Mouse (Mus musculus) limb, embryonic 15.5 days (tissue): ENCODE data around the gene Vsnl1. TPM values are rescaled to one million over a fixed set of nuclear protein-coding genes. Genes with fewer than 3 reads are reported as not detected.

Experiments
- ATAC-seq: fragments of 200-750 bp; cut with Nextera tagmentation; 2 replicates; pipeline ENCODE4 v1.8.0; 2017; ENCODE audit warnings: low read depth, moderate TSS enrichment; ENCODE audit not compliant: insufficient number of reproducible peaks, low FRiP score, low TSS enrichment
- H3K27ac ChIP-seq: fragments of 300-500 bp; sonication (generic); 2 replicates; pipeline ENCODE4 v1.5.1; 2015; ENCODE audit warnings: moderate library complexity, mild to moderate bottlenecking, inconsistent platforms
- H3K27me3 ChIP-seq: fragments of 300-500 bp; sonication (generic); 2 replicates; pipeline ENCODE4 v1.6.1; 2015; ENCODE audit warnings: inconsistent platforms
- H3K36me3 ChIP-seq: fragments of 300-500 bp; sonication (generic); 2 replicates; pipeline ENCODE4 v1.6.1; 2015; ENCODE audit warnings: inconsistent platforms
- H3K4me1 ChIP-seq: fragments of 300-500 bp; sonication (generic); 2 replicates; pipeline ENCODE4 v1.6.1; 2015; ENCODE audit warnings: inconsistent platforms
- H3K4me2 ChIP-seq: fragments of 300-500 bp; sonication (generic); 2 replicates; pipeline ENCODE4 v1.6.1; 2015; ENCODE audit warnings: mild to moderate bottlenecking, inconsistent platforms
- H3K4me3 ChIP-seq: fragments of 300-500 bp; sonication (generic); 2 replicates; pipeline ENCODE4 v1.5.1; 2015; ENCODE audit warnings: mild to moderate bottlenecking, inconsistent platforms
- H3K9ac ChIP-seq: fragments of 300-500 bp; sonication (generic); 2 replicates; pipeline ENCODE4 v1.6.1; 2015; ENCODE audit warnings: inconsistent platforms
- H3K9me3 ChIP-seq: fragments of 300-500 bp; sonication (generic); 2 replicates; pipeline ENCODE4 v1.6.1; 2016; ENCODE audit warnings: inconsistent platforms
- WGBS: fragments of 180-500 bp; shearing (Covaris S2); methylation state at CpG from one replicate; pipeline ENCODE4 v1.1.7; 2015; 5-methylcytosine and 5-hydroxymethylcytosine counted together
- polyA plus RNA-seq: library from polyadenylated mRNA; unstranded; fragments of >200 nt; fragmentation: Nextera tagmentation; extraction: Ambion mirVana; gene quantifications from 2 replicates; pipeline ENCODE4 v1.2.1, GENCODE M21; 2015

The Vsnl1 gene
- polyA plus RNA-seq, 1 experiment from 2014 or later = 1.3 TPM

DNA sequence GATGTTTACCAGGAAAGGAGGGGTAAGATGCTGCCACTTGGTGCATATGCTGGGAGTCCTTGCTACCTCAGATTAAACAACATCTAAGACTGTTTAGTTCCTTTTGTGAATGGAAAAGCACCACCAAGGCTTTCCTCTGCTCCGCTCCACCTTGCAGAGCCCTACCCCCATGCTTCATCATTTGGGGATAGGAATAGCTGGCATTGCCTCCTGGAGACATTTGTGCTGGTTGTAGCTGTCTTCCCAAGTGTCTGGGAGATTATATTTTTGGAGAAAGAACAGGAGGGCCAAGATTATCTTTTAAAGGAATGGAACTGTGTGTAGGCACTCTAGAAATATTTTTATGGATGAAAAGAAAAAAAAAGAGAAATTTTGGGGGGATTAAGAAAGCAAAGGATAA is 3.3 kb downstream of the Vsnl1 start:
- H3K4me2 ChIP-seq = no peak overlapping the region
- peaks cover 23% of the 10 kb centered on the region for H3K27me3 ChIP-seq
- H3K36me3 ChIP-seq = no peaks in the 10 kb centered on the region
- peaks cover 20% of the 10 kb centered on the region for H3K4me1 ChIP-seq
- no peak overlapping the region for H3K9ac ChIP-seq
- no peak overlapping the region for H3K27ac ChIP-seq
- H3K9me3 ChIP-seq = no peaks in the 10 kb centered on the region
- 83% methylated on average over 1 of the region's 1 CpGs for WGBS
- no peak for ATAC-seq
- H3K4me3 ChIP-seq = no peak overlapping the region

DNA sequence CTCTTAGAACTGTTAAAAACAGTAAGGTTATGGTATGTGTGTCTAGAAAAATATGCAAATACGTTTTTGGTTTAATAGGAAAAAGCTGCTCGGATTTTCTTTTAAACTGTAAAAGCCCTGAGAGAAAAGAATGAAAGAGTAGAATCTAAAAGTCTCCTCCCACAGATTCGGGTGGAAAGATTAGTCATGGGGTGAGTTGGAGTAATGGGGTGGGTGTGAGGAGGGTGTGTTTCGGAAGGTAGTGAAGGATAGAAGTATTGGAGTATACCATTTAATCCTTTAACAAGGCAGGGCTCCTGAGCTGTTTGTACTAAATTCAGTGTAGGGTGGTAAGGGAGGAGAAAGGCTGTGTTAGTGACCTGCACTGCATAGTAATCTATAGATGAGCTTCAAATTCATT is 9.0 kb downstream of the Vsnl1 start:
- no peak overlapping the region for H3K4me2 ChIP-seq
- H3K36me3 ChIP-seq = no peaks in the 10 kb centered on the region
- no peaks in the 10 kb centered on the region for H3K27me3 ChIP-seq
- ATAC-seq = no peak
- H3K27ac ChIP-seq = no peak overlapping the region
- H3K4me1 ChIP-seq = no peaks in the 10 kb centered on the region
- H3K4me3 ChIP-seq = no peak overlapping the region
- no peaks in the 10 kb centered on the region for H3K9me3 ChIP-seq
- H3K9ac ChIP-seq = no peak overlapping the region
- WGBS = 52% methylated on average over 4 of the region's 4 CpGs

DNA sequence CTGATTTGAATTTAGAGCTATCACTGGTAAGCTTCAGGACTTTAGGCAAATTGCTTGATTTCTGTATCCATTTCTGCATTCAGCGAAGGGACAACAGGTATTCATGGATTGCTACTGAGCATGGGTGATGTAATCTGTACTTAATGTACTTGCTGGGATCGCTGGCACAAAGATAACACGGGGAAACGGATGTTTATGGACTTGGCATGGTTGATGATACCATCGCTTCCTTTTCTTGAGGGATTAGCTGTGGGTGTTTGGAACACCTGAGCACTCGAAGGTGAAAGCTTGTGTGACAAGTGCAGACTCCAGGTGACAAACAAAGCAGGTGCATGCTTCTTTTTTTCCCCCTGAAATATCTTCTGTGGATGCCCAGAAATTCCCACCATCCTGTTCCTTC is 18.3 kb downstream of the Vsnl1 start:
- 76% methylated on average over 6 of the region's 6 CpGs for WGBS
- H3K27me3 ChIP-seq = no peaks in the 10 kb centered on the region
- no peaks in the 10 kb centered on the region for H3K36me3 ChIP-seq
- 0 out of 2 replicates have a peak, but pooled peaks cover 3% of the 10 kb centered on the region for H3K9me3 ChIP-seq
- H3K4me3 ChIP-seq = no peak overlapping the region
- H3K27ac ChIP-seq = no peak overlapping the region
- H3K4me2 ChIP-seq = no peak overlapping the region
- no peak overlapping the region for H3K9ac ChIP-seq
- no peaks in the 10 kb centered on the region for H3K4me1 ChIP-seq
- no peak for ATAC-seq

DNA sequence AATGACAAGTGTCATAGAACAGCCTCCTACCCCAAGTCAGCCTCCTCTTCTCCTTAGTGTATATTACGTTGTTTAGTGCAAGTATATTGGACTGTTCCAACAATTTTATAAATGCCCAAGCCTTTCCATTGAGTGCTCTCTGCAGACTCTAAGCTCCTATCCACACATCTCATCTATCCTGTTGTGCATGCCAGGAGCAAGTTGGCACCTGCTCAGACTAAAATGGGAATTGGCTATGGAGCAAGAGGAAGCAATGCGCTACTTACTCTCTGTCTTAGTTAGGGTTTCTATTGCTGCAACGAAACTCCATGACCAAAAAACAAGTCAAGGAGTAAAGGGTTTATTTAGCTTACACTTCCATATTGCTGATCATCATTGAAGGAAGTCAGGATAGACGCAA is 28.7 kb downstream of the Vsnl1 start:
- no peak overlapping the region for H3K4me3 ChIP-seq
- 85% methylated on average over 4 of the region's 4 CpGs for WGBS

DNA sequence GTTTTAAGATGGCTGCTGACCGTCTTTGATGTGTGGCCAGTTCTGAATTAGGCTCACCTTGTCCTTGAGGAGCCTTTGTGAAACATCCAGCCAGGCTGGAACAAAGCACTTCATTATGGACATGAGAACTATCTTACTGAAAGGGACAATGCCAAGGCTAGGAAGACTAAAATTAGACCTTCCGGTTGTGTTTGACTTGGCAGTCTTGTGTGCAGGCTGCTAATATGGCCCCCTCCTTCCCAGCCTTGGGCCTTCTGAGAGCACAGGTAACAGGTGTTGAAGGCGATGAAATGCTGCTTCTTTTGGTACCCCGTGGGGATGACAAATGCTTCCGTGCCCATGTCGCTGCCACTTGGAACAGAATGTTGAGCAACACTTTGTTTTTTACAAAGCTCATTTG is 37.6 kb downstream of the Vsnl1 start:
- no peak for ATAC-seq
- WGBS = 90% methylated on average over 6 of the region's 6 CpGs

More for the DNA sequence above, 28.7 kb downstream of the Vsnl1 start:
- H3K4me1 ChIP-seq = no peaks in the 10 kb centered on the region
- H3K27ac ChIP-seq = no peak overlapping the region
- no peak for ATAC-seq
- no peak overlapping the region for H3K4me2 ChIP-seq
- H3K9me3 ChIP-seq = no peaks in the 10 kb centered on the region
- H3K36me3 ChIP-seq = no peaks in the 10 kb centered on the region
- no peak overlapping the region for H3K9ac ChIP-seq
- H3K27me3 ChIP-seq = no peaks in the 10 kb centered on the region

DNA sequence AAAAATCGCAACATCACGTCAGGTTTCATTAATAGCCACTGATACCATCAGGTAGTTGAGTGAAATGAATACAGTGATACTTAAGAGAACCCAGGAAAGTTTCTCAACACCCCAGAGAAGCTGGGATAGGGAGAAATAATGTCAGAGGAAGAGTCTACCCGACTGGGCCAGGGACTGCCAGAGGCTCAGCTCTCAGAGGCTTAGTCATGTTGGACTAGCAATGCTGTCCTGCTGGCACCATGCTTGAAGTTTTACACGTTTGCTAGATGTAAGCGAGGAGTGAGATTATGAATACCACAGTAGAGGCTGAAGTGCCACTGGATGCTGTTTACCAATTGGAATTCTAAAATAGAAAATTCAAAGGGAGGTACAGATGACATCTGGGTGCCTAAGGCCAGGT is 39.4 kb downstream of the Vsnl1 start:
- Histone ChIP-seq H3K27ac (no peak overlapping the region), H3K36me3 (no peaks in the 10 kb centered on the region), H3K4me1 (no peaks in the 10 kb centered on the region), H3K27me3 (no peaks in the 10 kb centered on the region), H3K9me3 (no peaks in the 10 kb centered on the region), H3K4me3 (no peak overlapping the region), H3K9ac (no peak overlapping the region), H3K4me2 (no peak overlapping the region)
- ATAC-seq = no peak
- 72% methylated on average over 5 of the region's 5 CpGs for WGBS

More for the DNA sequence above, 37.6 kb downstream of the Vsnl1 start:
- Histone ChIP-seq H3K4me2 (no peak overlapping the region), H3K4me3 (no peak overlapping the region), H3K36me3 (no peaks in the 10 kb centered on the region), H3K9ac (no peak overlapping the region), H3K4me1 (no peaks in the 10 kb centered on the region), H3K27me3 (no peaks in the 10 kb centered on the region), H3K9me3 (no peaks in the 10 kb centered on the region), H3K27ac (no peak overlapping the region)

DNA sequence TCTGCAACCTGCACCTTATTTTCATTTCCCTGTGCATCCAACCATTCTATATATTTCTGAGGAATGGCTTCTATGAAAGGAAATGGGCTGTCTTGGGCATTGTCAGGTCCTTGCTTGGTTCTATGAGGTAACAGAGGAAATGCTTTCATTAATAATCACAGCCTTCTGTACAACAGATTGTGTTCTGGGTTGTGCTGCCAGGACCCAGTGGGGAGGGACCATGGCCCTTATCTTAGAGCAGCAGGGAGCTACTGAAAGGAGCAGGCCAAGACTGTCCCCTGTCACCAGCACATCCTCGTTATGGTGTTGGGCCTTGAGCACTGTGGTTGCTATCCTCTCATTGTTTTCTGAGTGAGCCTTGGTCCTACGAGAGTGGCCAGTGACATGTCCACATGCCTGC is 40.9 kb downstream of the Vsnl1 start:
- no peak overlapping the region for H3K27ac ChIP-seq
- H3K4me2 ChIP-seq = no peak overlapping the region
- no peak for ATAC-seq
- H3K36me3 ChIP-seq = no peaks in the 10 kb centered on the region
- WGBS = 88% methylated on average over 2 of the region's 2 CpGs
- H3K4me1 ChIP-seq = peaks cover 9% of the 10 kb centered on the region
- H3K9ac ChIP-seq = no peak overlapping the region
- no peaks in the 10 kb centered on the region for H3K27me3 ChIP-seq
- H3K4me3 ChIP-seq = no peak overlapping the region
- H3K9me3 ChIP-seq = no peaks in the 10 kb centered on the region

DNA sequence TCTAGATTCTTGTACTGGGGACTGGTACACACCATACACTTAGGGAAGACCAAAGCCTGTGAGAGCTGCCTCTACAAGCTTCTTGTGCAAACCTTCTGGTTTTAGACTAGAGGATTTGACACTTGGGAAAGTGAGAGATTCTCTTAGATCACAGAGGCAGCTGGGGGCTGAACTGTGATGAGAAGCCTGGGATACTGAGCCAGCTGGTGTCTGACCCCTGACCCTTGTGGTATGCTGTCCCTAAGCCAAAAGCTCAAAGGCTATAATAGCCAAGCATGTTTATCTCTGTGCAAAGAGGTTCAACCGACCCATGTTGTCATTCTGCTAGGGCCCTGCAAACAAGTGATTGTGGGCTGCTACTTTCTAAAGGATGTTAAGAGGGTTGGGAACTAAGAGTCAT is 43.9 kb downstream of the Vsnl1 start:
- peaks cover 9% of the 10 kb centered on the region for H3K4me1 ChIP-seq
- no peaks in the 10 kb centered on the region for H3K27me3 ChIP-seq
- no peak for ATAC-seq
- H3K4me2 ChIP-seq = no peak overlapping the region
- 33% methylated on average over 1 of the region's 1 CpGs for WGBS
- H3K36me3 ChIP-seq = no peaks in the 10 kb centered on the region
- H3K4me3 ChIP-seq = no peak overlapping the region
- H3K27ac ChIP-seq = no peak overlapping the region
- no peaks in the 10 kb centered on the region for H3K9me3 ChIP-seq
- H3K9ac ChIP-seq = no peak overlapping the region

DNA sequence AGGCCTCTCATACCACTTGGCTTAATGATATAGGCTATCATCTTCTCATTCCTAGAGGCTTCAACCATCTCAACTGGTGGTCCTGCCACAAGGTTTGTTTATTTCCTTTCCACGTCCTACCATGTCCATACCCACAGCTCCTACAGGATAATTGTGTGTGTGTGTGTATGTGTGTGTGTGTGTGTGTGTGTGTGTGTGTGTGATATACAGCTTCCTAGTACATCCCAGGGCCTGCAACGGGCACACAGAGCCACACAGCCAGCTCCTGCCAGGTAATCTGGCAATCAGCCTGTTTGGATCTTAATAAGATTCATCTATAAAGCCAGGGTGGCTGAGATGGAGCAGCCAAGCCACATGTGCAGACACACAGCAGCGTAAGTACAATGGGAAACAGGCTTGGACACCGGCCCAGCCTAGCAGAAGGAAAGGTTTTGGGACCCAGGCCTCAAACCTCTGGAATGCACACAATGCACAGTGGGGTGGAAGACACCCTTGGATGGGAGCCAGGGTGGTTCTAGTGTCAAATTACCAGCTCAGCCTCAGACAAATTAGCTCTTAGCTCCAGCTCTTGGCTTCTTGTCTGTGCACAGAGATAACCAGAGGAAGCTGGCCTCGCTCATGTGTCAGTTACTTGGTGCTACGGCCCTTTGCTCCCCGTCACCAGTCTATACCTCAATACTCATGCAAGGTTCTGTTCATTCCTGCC is 45.0 kb downstream of the Vsnl1 start:
- Histone ChIP-seq H3K27me3 (no peaks in the 10 kb centered on the region), H3K4me1 (peaks cover 9% of the 10 kb centered on the region), H3K27ac (peak overlapping the region; percentile 43; the same call in 1 of the 2 replicates), H3K9ac (no peak overlapping the region), H3K4me3 (no peak overlapping the region), H3K36me3 (no peaks in the 10 kb centered on the region), H3K9me3 (no peaks in the 10 kb centered on the region), H3K4me2 (no peak overlapping the region)
- peak; percentile 81; the same call in 1 of the 2 replicates for ATAC-seq
- WGBS = 24% methylated on average over 7 of the region's 7 CpGs

DNA sequence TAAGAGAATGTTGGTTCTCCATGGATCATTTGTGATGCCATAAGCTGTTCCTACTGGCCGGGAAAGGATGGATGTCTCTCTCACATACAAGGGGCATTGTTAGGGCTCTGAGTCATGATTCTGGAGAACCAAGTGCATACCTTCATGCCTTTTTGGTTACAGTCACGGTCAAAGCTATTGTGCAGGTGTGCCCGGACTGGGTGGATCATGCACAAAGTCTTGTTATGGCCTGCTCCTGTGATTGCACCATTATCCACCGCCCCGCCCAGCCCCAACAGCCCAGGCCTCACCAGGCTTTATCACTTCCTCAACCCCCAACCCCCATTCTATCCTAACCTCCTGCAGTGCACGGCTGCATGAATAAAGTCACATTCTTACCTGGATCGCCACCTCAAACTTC is 47.3 kb downstream of the Vsnl1 start:
- Histone ChIP-seq H3K4me3 (no peak overlapping the region), H3K36me3 (no peaks in the 10 kb centered on the region), H3K4me1 (peaks cover 9% of the 10 kb centered on the region), H3K9ac (no peak overlapping the region), H3K4me2 (no peak overlapping the region), H3K27ac (no peak overlapping the region), H3K9me3 (no peaks in the 10 kb centered on the region), H3K27me3 (no peaks in the 10 kb centered on the region)
- 77% methylated on average over 7 of the region's 7 CpGs for WGBS
- ATAC-seq = 0 out of 2 replicates have a peak, but pooled peaks have one; percentile 9

DNA sequence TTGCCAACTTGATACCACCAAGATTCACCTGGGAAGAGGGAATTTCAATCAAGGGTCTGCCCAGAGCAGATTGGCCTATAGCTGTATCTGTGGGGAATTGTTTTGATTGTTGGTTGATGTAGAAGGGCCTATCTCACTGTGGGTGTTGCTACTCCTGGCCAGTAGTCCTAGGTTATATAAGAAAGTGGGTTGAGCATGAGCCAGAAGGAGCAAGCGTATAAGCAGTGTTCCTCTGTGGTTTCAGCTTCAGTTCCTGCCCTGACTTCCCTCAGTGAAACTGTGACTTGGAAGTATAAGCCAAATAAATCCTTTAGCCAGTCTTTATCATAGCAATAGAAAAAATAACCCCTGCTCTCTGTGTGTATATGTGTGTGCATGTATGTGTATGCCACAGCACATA is 51.7 kb downstream of the Vsnl1 start:
- Histone ChIP-seq H3K4me1 (no peaks in the 10 kb centered on the region), H3K36me3 (no peaks in the 10 kb centered on the region), H3K27me3 (no peaks in the 10 kb centered on the region), H3K27ac (no peak overlapping the region), H3K4me2 (no peak overlapping the region), H3K9me3 (no peaks in the 10 kb centered on the region), H3K9ac (no peak overlapping the region), H3K4me3 (no peak overlapping the region)
- no peak for ATAC-seq
- 88% methylated on average over 1 of the region's 1 CpGs for WGBS

DNA sequence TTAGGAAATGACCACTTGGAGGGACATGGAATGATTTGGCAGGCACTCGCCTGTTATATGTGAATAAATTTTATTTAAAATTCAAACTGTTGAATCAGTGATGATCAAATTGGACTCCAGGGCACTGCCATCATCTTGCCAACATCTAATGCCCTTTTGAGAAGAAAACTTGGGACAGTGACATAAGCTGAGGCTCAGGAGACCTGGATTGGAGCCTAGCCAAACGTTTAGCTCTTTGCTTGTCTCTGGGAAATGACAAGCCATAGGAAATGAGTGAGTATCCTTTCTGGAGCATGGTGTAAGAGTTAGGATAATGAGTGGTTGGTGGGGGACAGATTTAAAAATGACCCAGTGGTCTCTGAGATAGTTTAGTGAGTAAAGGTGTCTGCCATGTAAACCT is 57.0 kb downstream of the Vsnl1 start:
- no peak overlapping the region for H3K27ac ChIP-seq
- no peaks in the 10 kb centered on the region for H3K27me3 ChIP-seq
- H3K4me3 ChIP-seq = no peak overlapping the region
- no peaks in the 10 kb centered on the region for H3K9me3 ChIP-seq
- no peak overlapping the region for H3K4me2 ChIP-seq
- H3K9ac ChIP-seq = no peak overlapping the region
- 70% methylated on average over 2 of the region's 2 CpGs for WGBS
- no peak for ATAC-seq
- H3K4me1 ChIP-seq = no peaks in the 10 kb centered on the region
- H3K36me3 ChIP-seq = no peaks in the 10 kb centered on the region

DNA sequence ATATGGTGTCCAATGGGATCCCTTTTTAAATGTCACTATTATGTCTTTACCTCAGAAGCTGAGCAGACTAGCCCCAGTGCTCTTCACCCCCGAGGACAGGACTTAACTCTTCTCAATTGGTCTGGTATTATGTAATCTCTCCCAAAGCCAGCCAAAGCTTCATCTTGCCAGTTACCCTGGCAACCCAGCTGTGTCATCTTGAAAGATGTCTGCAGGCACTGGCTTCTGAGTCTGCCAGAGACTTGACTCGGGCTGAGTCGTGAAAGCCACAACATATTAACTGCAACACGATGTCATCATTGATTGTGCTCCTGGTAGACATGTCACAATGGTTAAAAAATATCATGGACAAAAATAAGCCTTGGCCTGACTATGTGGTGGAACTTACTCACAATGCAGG is 66.4 kb downstream of the Vsnl1 start:
- no peak overlapping the region for H3K4me3 ChIP-seq
- H3K4me2 ChIP-seq = no peak overlapping the region
- no peak overlapping the region for H3K9ac ChIP-seq
- ATAC-seq = no peak
- H3K27me3 ChIP-seq = no peaks in the 10 kb centered on the region
- no peaks in the 10 kb centered on the region for H3K9me3 ChIP-seq
- H3K27ac ChIP-seq = no peak overlapping the region
- no peaks in the 10 kb centered on the region for H3K4me1 ChIP-seq
- H3K36me3 ChIP-seq = no peaks in the 10 kb centered on the region
- 52% methylated on average over 4 of the region's 4 CpGs for WGBS
